Mouse (Mus musculus) heart, adult 8-10 months (tissue): ENCODE measurements around the gene Fam198b. TPM values are rescaled to one million over a fixed set of nuclear protein-coding genes. Genes with fewer than 3 reads are reported as not detected.
"Not testable (repeated sequence)": the region's sequence is repeated elsewhere in the genome, so short reads cannot be mapped to it uniquely, and the experiment has no call there.

Experiments
- DNase-seq: peaks from one replicate; pipeline ENCODE4 v3.0.0; 2022; ENCODE audit warnings: low spot score
- total RNA-seq, 4 experiments: library from RNA; stranded (reverse); gene quantifications; 2 replicates each; pipeline ENCODE4 v1.2.4; 2022

The Fam198b gene
- total RNA-seq, 4 experiments from 2014 or later = 10.0 to 15.6 (median 15.2) TPM

DNA sequence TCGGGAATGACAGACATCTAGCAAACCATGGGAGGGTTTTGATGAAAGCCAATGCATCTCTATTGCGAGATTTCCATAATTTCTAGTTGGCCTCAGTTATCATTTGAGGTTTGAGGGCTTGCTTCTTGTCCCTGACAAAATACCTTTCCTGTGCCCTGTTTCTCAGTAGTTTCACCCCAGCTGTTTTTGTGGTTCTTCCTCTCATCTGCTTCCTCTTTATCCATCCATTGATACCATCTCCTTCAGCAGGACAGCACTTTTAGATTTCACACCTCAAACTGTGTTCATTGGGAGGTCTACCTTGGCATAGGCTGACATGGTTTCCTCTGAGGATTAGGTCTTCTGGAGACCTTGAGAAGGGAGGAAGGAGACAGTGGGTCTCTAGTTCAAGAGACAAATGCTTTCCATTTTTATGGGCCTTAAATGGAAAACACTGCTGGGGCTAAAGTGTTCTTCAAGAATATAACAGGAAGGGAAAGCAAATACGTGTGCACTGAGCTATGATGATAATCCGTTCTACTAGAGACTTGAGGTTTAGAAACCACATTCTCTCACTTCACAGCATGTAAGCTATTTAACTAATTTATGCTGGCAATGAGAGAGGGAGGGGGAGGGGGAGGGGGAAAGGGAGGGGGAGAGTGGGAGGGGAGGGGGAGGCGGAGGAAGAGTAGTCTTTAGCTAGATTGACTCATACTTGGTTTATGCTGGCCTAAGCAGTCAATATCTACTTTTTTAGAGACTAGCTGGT lies 41.8 kb downstream of the Fam198b start:
- no peak for DNase-seq

DNA sequence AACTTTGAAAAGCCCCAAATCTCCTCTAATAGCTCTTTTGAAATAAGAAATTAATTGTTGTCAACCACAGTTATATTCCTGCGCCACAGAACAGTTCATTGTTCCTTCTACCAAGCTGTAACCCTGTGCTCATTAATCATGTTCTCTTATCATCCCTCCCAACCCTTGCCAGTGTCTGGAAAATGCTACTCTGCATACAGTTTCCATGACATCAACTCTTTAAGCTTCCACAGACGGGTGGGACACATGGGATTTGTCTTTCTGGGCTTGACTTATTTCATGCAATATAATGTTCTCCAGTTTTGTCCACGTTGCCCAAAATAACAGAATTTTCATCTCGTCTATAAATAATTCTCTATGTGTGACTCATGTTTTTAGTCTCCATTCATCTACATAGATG lies 42.7 kb downstream of the Fam198b start:
- DNase-seq = no peak

DNA sequence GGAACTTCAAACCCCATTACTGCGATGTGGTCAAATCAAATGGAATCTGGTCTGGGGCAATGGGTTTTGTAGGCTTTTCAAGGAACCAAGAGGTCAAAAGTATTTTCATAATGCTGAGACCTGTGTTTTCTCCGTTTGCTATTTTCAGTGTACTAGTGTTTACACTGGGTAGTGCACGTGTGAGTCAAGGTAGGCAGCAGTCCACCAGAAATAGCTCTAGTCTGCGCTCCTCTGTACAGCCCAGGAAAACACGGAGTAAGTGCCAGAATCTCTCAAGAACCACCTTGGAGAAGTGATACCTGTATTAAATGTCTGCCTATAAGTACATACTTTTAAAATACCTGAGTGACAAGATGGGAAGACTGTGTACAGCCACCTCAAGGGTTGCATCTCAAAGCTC lies 44.1 kb downstream of the Fam198b start:
- DNase-seq = no peak

DNA sequence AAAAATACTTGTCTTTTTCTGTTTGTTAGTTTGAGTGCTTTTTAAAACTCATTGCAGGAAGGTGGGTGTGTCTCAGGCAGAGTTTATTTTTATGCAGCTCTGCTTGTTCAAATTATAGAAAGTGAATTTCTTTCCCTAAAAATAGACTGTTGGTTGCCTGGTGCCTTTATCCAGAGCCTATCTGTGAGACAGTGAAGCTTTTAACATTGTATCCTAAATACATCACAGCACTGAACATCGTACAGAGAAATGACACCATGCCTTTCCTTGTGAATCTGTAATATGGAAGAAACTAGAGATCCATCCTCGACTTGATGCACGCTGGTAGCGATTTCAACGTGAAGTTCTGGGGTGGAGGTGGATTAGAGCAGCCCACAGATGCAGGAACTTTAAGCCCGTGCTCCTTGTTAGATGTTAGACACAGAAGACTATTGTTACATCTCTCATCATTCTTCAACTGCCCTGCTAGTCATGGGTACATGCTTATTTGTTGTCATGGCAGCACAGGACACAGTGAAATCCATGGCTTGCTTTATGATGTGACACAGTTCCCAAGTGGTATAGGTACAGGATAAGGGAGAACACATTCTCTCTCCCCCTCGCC lies 45.9 kb downstream of the Fam198b start:
- DNase-seq = no peak

DNA sequence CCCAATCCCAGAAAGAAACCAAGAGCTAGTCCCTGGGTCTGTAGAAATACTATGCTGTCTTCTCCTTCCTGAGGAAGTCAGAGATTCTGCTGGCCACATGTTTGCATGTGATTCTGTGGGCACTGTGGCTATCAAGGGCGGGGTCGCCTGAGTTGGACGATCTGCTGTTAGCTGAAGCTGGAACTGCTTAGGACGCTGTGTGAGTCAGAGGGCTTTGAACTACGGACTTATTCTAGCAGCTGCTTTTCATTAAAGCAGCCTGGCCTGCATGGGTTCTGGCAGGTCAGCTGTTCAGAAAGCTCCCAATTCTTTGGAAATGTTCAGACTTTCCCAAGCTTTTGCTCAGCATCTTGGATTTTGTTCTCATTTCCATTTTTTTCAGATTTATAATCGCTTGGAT lies 51.9 kb downstream of the Fam198b start:
- DNase-seq = peak; percentile 67

DNA sequence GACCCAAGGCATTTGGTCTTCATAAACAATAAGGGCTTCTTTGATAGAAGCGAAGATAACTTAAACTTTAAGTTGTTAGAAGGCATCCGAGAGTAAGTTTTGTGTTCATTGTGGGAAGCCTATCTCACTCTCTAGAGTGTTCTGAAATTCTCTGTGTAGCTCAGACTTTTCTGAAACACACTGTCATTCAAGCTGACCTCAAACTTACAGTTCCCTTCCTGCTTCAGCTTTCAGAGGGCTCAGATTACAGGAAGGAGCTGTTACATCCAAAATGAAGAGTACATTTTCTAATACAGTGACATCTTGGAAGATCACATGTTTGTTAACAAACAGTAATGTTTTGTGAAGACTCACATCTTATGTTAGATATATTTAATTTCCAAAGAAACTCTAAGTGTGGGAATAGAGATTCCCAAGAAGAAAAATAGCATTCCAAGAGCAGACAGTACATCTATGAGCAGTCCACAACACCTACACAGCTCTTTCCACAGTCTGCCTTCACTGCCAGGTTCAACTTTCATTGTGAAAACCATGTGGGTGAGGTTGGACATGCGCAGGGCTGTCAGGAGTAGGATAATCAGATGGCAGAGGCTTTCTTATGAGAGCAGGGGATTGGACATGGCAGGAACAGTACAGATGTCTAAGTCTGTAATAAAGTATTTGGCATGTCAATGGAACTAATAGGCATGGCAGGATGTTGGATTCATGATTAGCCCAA lies 52.6 kb downstream of the Fam198b start:
- no peak for DNase-seq

DNA sequence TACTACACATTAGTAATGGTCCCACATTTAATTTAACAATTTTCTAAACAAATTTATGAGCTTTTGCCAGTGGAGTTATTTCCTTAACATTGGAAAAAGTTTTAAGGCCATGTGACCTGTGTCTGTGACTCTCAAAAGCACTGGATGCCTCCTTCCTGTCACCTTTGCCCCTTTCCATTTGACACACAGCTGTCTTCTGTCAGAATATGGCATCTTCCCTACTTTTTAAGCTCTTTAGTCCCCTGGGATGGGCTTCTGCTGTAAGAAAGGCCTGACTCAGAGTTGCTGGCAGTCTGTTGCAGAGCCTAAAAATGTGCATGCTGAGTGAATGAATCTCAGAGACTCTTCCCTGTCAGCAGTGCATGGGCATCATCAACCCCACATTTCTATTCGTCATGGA lies 63.4 kb downstream of the Fam198b start:
- peak; percentile 83 for DNase-seq

DNA sequence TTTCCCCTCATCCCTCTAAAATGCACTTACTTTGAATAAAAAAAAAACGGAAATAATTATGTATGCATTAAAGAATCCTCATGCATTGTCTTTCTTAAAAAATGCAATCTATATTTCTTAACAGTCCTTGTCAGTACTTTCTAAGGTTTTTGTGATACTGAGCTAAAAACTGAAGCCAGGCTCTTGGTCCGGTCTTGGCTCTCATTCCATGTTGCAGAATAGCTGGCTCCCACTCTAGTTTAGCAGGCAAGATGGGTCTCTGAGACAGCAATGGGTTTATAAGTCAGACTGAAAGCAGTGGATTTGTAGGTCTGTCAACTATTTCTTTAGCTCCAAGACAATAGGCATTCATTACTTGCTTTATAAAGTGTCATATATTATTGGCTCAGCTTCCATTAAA lies 63.8 kb downstream of the Fam198b start:
- no peak for DNase-seq

DNA sequence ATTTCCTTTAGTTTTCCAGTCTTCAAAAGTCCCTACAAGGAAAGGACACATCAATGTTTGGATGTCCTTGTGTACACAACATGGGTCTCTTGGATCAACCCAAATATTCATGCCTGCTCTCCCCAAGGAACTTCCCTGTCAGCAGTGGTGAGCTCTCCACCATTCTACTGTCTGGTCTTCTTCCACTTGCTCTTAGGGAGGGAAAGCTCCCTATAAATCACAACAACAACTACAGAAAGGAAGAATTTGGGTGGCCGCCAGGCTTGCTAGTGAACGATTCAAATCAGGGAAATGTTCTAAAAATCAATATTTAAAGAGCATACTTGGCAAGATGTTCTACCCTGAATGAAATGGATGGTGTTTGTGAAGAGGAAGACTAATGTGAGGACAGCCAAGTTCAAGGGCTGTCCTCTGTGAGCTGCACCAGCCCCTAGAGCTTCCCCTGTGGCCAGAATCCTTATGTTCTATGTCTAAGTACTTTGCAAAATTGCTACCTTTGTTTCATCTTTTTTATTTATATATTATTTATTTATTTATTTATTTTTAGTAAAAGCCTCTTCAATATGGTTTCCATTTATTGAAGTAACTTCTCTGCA lies 68.9 kb downstream of the Fam198b start:
- no peak for DNase-seq

DNA sequence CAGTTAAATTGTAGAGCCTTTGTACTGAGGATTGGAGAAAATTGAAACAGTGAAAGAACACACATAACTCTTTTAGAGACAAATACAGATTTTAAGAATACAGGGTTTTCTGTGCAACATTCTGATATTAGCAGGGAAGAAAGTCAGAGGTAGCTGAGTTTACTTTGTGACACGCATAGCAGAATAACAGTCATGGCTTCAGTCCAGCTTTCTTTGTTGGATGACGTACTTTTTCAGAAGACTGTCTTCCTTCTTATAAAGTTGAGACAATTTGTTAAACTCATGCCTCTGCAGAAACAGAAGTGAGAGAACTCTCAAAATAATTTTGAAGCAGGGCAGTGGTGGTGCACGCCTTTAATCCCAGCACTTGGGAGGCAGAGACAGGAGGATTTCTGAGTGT lies 70.9 kb downstream of the Fam198b start:
- no peak for DNase-seq

DNA sequence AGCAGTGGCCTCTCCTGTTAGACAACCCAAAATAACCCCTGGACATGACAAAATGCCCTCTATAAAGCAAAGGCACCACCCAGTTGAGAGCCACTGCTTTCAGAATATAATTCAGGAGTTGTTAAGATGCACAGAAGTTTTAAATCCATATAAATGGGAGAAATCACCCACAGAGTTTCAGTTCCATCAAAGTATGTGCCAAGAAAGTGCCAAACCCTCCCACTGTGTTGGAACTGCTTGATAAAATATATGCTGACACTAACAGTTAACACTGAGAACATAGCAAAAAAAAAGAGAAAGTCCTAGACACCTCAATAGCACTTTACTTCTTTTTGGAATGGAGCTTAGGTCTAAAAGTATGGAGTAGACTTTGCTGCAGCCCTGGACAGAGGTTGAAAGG lies 72.5 kb downstream of the Fam198b start:
- no peak for DNase-seq

DNA sequence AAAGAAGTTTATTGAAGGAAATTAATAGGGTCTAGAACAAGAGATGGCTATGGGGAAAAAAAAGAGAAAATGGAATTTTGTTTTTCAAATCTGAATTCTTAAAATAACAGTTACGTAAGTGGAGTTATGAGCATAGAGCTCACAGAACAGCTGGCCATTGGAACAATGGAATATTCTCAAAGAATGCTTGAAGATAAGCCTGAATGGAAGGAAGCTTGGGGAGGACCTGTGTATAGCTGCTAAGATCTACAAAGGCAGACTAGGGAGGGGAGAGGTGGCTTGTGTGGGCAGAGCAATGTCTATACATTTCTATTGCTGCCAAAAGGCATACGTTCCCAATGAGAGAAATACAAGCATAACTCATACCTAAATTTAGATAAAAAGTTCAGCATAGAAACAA lies 73.4 kb downstream of the Fam198b start:
- DNase-seq = no peak

DNA sequence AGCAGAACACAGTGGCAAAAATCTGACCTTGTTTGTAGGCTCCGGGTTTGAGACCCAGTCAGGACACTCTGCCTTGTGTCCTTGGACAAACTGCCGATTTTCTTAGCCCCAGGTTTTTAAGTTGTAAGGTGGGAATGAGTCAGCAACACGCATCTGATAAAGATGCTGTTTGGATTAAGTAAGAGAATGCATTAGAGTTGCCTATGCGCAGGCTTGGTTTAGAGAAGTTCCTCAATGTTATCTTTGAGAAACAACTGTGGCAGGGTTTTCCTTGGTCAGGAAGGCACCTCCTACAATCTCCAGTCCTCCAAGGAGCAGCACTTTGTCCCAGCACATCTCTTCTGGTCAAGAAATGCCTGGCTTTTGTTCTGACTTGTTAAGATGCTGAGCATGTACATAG lies 82.4 kb downstream of the Fam198b start:
- no peak for DNase-seq

DNA sequence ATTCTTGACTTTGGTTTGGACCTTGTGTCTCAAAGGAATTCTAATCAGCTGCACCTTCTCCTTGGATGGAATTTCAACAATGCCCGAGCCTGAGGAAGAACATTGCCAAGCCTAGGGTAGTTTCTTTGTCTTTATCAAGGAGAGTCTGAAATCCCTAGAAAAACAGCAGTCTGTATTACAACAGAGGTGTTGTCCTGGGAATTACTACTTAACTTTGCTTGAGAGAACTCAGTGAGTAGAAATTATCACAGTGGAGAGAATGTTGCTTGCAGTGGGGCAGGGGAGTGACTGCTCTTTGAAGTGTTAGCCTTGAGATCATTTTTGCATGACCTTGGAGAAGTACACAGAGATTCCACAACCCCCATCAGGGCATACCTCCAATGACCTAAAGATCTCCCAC lies 83.0 kb downstream of the Fam198b start:
- DNase-seq = no peak

DNA sequence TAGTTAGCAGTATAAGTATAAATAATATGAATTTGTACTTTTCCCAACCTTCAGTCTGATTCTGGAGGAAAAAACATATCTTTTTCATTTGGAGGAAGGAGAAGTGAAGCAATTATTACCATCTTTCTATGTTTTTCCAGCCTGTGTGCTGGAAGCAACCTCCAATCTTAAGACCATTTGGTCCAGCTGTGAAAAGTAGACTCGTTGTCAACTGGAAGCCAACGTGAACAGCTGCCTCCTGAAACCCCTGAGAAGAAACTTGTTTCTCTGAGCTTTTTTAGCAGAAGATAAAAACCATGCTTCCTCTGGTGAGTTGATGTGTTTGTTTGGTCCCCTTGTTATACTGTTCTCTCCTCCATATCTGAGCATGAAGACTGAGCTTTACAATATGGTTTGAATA lies 84.1 kb downstream of the Fam198b start:
- DNase-seq = no peak

DNA sequence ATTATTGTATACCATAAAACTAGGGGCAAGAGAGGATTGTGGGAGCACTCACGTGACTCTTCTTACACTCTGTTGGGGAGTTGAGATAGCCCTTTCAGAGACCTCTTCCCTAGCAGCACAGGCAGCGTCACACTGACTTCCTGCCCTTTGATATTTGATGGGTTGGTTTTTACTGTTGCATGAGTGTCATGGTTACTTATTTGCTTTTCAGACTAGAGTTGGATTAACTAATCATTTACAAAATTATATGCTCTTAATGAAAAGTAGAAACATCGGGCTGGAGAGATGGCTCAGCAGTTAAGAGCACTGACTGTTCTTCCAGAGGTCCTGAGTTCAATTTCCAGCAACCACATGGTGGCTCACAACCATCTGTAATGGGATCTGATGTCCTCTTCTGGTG lies 85.2 kb downstream of the Fam198b start:
- DNase-seq = not testable (repeated sequence)

DNA sequence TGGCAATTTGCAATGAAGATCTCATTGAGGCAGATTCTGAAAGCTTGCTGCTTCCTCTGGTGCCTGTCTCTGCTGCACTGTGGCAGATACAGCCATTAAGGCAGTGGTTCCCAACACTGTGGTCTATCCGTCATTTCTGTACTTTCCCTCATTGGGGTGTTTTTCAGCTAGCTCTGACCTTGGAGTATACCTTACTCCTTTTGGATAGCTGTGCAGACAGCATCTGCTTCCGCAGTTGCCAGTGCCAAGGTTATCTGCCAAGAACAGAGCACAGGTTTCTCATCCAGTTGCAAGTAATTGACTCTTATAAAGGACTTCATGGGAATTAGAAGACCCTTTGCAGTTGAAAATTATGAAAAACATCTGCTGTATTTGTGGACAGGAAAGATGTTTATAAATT lies 85.7 kb downstream of the Fam198b start:
- DNase-seq = no peak

DNA sequence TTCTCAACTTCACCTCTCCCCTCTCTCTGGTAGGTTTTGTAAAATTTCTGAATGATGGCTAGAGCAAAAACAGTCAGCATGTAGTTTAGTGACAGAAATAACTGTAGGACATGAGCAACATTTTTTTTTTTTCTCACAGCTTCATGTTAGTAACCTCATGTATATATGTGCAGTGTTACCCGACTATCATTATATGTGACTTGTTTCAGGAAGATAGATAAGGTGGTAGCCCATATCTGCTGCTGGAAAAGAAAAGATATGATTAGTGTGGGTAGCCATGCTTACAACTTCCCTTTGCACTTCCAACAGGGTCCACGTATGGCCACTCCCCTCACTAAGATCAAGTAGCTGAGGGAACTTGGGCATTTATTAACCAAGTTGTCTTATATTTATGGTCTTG lies 86.2 kb downstream of the Fam198b start:
- DNase-seq = no peak

DNA sequence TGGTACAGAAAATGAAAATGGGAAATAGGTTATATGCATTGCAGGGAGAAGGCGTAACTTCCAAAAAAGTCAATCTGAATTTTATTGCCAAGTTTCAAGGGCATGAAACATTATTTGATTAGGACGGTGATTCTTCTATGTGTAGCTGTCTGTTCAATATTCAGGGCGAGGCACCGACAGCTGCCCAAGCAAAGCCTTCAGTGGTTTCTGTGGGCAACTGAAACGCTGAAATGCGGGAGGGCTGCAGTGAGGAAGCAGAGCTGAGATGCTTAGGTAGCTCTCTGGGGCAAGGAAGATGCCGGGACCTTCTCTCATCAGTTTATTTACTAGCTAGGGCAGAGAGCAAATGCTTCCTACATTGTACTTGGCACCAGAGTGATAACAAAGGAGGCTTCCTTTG lies 87.2 kb downstream of the Fam198b start:
- no peak for DNase-seq

DNA sequence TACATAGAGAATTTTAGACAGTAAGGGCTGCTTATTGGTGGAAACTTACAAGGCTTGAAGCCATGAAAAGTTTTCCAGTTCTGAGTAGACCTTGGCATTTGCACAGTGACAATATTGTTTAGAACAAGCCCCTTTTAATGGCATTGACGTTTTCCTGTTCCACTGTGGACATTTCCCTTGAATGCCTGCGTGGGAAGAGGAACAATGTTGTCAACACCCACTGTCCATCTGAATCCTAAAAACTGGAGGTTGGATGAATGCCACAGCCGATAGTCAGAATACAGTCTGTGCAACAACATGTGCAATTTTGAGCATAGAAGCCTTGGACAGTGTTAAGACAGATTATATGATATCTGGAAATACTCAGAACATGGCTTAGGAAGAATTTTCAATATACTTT lies 92.5 kb downstream of the Fam198b start:
- DNase-seq = peak; percentile 75

DNA sequence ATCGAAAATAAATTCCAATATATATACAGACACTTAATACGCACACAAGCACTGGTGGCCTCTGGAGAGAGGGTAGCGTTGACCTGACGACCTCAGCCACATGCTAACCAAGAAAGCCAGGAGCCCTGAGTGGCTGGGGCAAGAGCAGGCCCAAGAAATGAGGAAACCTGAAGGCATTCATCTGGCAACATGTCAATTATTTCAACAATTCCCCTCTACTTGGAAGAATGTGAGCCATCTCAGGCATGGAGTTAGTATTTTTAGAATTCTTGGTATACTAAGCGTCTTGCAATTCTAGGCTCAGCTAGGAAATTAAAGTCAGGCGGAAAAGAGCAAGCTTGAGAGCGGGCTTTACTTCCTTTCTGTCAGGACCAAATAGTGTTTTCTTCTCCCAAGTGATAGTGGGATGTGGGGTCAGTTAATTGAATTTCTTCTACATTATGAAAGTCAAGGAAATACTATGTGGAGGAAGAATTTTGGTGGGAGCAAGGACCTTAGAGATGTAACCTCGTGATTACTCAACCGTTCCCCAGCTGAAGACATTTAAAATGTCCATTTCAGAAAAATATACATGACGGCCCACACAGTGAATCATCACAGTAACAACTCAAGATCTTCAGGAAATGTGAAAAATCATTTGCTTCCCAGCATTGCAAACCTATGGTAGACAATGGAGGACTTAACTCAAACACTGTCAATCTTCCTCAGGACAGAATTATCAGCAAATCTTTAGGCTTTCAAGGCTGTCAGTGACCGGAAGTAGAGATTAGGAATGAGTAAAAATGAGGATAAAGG lies 93.5 kb downstream of the Fam198b start:
- no peak for DNase-seq

DNA sequence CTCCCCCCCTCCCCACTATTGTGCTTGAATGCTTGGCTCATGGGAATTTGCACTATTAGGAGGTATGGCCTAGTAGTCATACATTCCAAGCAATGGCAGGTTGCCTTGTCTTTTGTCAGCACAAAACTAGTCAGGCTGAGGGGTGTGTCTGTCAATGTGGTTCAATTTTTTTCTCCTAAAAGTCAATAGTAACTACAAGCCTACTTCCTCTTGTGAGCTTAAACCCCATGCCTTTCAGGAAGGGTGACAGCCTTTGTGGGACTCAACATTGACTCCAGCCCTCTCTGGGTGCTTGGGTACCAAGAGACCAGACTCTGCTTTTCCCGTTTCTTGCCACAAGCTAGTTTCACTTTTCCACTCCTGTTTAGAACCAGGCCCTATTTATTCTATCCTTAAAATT lies 96.4 kb downstream of the Fam198b start:
- DNase-seq = no peak
